ENCODE assay signal across 7 mouse cellular contexts in genomic region chr8:126596097-126596634, GRCm38 (mm10). TPM values are rescaled to one million over a fixed set of nuclear protein-coding genes. Genes with fewer than 3 reads are reported as not detected.
DNase-seq lines count a peak whose midpoint lies in the region; ATAC-seq and TF ChIP-seq lines count a peak whose summit lies in the region.

No protein-coding gene starts in this region.

- ATAC-seq in intestine, postnatal 0 days = peak; percentile 53
- peak; percentile 36; the same call in 1 of the 2 replicates for ATAC-seq in limb, embryonic 11.5 days (ENCODE audit: insufficient number of reproducible peaks, low FRiP score, low TSS enrichment, low read depth)
- ATAC-seq in midbrain, embryonic 13.5 days = peak; percentile 37

- peak; percentile 23; the same call in 1 of the 2 replicates for TF ChIP-seq CTCF in intestine, postnatal 0 days (IDR thresholded peaks at IDR 0.05; ENCODE audit: low read depth)

- 0% methylated on average over 12 of the region's 12 CpGs for WGBS in intestine, postnatal 0 days
- 29% methylated on average over 12 of the region's 12 CpGs for WGBS in limb, embryonic 11.5 days
- 11% methylated on average over 12 of the region's 12 CpGs for WGBS in midbrain, embryonic 13.5 days

- peak overlapping the region; percentile 98 for H3K27ac ChIP-seq in intestine, postnatal 0 days (ENCODE audit: low read depth, low read length)
- H3K27ac ChIP-seq in limb, embryonic 11.5 days (replicated peaks; ENCODE audit: low read depth, low read length) = peak overlapping the region; percentile 100
- H3K27ac ChIP-seq in midbrain, embryonic 13.5 days = peak overlapping the region; percentile 99

- no peaks in the 10 kb centered on the region for H3K27me3 ChIP-seq in intestine, postnatal 0 days (replicated peaks; ENCODE audit: control insufficient read depth, insufficient read depth, low read length)
- H3K27me3 ChIP-seq in limb, embryonic 11.5 days (ENCODE audit: control insufficient read depth, insufficient read depth, low read length) = no peaks in the 10 kb centered on the region
- no peaks in the 10 kb centered on the region for H3K27me3 ChIP-seq in midbrain, embryonic 13.5 days

- H3K36me3 ChIP-seq in intestine, postnatal 0 days (ENCODE audit: control insufficient read depth, insufficient read depth) = peaks cover 17% of the 10 kb centered on the region
- H3K36me3 ChIP-seq in limb, embryonic 11.5 days (ENCODE audit: control insufficient read depth, insufficient read depth, low read length) = peaks cover 3% of the 10 kb centered on the region
- H3K36me3 ChIP-seq in midbrain, embryonic 13.5 days = peaks cover 3% of the 10 kb centered on the region; the same call in 1 of the 2 replicates

- H3K4me1 ChIP-seq in intestine, postnatal 0 days (replicated peaks; ENCODE audit: control insufficient read depth, insufficient read depth, low read length) = 0 out of 2 replicates have a peak, but pooled peaks cover 9% of the 10 kb centered on the region
- H3K4me1 ChIP-seq in limb, embryonic 11.5 days (ENCODE audit: control insufficient read depth, insufficient read depth, low read length) = peaks cover 25% of the 10 kb centered on the region
- H3K4me1 ChIP-seq in midbrain, embryonic 13.5 days (replicated peaks) = peaks cover 55% of the 10 kb centered on the region

- peak overlapping the region; percentile 78 for H3K4me2 ChIP-seq in intestine, postnatal 0 days (replicated peaks; ENCODE audit: low read depth)
- H3K4me2 ChIP-seq in limb, embryonic 11.5 days (ENCODE audit: low read depth, severe bottlenecking) = 0 out of 2 replicates have a peak overlapping the region, but pooled peaks have one; percentile 99
- peak overlapping the region; percentile 70 for H3K4me2 ChIP-seq in midbrain, embryonic 13.5 days (replicated peaks)

- H3K9me3 ChIP-seq in intestine, postnatal 0 days (ENCODE audit: control insufficient read depth) = no peaks in the 10 kb centered on the region
- no peaks in the 10 kb centered on the region for H3K9me3 ChIP-seq in limb, embryonic 11.5 days (ENCODE audit: control insufficient read depth, low read length)
- no peaks in the 10 kb centered on the region for H3K9me3 ChIP-seq in midbrain, embryonic 13.5 days

- peak overlapping the region; percentile 69 for H3K9ac ChIP-seq in intestine, postnatal 0 days (ENCODE audit: low read depth, low read length)
- 0 out of 2 replicates have a peak overlapping the region, but pooled peaks have one; percentile 43 for H3K9ac ChIP-seq in limb, embryonic 11.5 days (ENCODE audit: low read length)
- peak overlapping the region; percentile 100 for H3K9ac ChIP-seq in midbrain, embryonic 13.5 days (replicated peaks)

- H3K4me3 ChIP-seq in intestine, postnatal 0 days (ENCODE audit: low read depth, low read length) = peak overlapping the region; percentile 65
- no peak overlapping the region for H3K4me3 ChIP-seq in limb, embryonic 11.5 days (ENCODE audit: low read depth, low read length)
- H3K4me3 ChIP-seq in midbrain, embryonic 13.5 days (replicated peaks) = peak overlapping the region; percentile 100

- peak; percentile 88 to 96 for DNase-seq in adrenal gland, adult (ENCODE audit: inconsistent age in 2 of 2, low spot score in 1 of 2)
- peak; percentile 87 for DNase-seq in embryo, embryonic 11 days
- DNase-seq in gonadal fat pad, adult 2 months (ENCODE audit: low read depth) = peak; percentile 98
- peak; percentile 72 for DNase-seq in limb, embryonic 11.5 days (ENCODE audit: low spot score)
- DNase-seq in spleen, adult 18-20 months = peak; percentile 62 to 63

RNA-seq across cellular contexts. Expression of gene Irf2bp2, which starts 2.4 kb away (rescaled TPM):
- polyA plus RNA-seq in gonadal fat pad, adult 2 months (2012; rRNA removed) = 27.2 and 44.0 TPM in 2 replicates
- 13.3 and 14.9 TPM in 2 replicates for polyA plus RNA-seq in intestine, postnatal 0 days (2015; fragmentation: Nextera tagmentation; extraction: Ambion mirVana)
- polyA plus RNA-seq in limb, embryonic 11.5 days (2014; fragmentation: Nextera tagmentation; extraction: Ambion mirVana) = 4.9 and 5.6 TPM in 2 replicates
- polyA plus RNA-seq in midbrain, embryonic 13.5 days (2015; fragmentation: Nextera tagmentation; extraction: Ambion mirVana) = 8.3 and 9.2 TPM in 2 replicates

Comparison
In these comparisons a context has a peak if more than half of its experiments do, and no peak if none do; other contexts are left out.
1. H3K9ac ChIP-seq: peak in every context shown above with its lines; median percentile 100 in midbrain, embryonic 13.5 days; 69 in intestine, postnatal 0 days; 43 in limb, embryonic 11.5 days.